Mouse (Mus musculus) heart, postnatal 14 days (tissue): ENCODE results near the gene Carmil2. TPM values are rescaled to one million over a fixed set of nuclear protein-coding genes. Genes with fewer than 3 reads are reported as not detected.

Source experiments
- DNase-seq, 2 experiments: peaks; one replicate each; pipeline ENCODE4 v3.0.0; 2021 to 2022
- intact Hi-C: fragments of 180-260 bp; cut with DNase I; formaldehyde crosslinking; loops from one replicate; pipeline ENCODE4 v1.15.1; 2025
- total RNA-seq, 2 experiments: library from RNA; stranded (reverse); gene quantifications; 2 replicates each; pipeline ENCODE4 v1.2.3; 2021

The Carmil2 gene
- total RNA-seq, 2 experiments from 2014 or later, result 0.69 to 5.7 TPM

DNA sequence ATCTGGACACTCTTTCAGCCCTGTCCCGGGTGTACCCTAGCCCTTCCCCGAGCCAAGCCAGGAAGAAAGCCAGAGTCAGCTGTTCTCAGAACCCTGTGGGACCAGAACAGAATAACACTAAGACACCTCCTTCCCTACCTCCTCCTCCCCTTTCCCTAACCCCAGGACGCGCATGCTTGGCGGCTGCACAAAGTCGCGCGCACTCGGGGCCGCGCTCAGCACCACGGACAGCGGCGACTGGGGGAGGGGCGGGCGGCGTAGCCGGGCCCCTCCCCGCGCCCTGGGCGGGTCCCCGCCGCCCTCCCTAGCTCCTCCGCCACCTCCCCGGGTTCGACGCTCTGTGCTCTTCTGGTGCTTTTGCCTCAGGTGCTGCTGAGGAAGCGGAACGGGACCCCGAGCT lies 7.6 kb downstream of the Carmil2 start:
- intact Hi-C loops, result no loop called here
- peak; percentile 81 to 87 for DNase-seq

DNA sequence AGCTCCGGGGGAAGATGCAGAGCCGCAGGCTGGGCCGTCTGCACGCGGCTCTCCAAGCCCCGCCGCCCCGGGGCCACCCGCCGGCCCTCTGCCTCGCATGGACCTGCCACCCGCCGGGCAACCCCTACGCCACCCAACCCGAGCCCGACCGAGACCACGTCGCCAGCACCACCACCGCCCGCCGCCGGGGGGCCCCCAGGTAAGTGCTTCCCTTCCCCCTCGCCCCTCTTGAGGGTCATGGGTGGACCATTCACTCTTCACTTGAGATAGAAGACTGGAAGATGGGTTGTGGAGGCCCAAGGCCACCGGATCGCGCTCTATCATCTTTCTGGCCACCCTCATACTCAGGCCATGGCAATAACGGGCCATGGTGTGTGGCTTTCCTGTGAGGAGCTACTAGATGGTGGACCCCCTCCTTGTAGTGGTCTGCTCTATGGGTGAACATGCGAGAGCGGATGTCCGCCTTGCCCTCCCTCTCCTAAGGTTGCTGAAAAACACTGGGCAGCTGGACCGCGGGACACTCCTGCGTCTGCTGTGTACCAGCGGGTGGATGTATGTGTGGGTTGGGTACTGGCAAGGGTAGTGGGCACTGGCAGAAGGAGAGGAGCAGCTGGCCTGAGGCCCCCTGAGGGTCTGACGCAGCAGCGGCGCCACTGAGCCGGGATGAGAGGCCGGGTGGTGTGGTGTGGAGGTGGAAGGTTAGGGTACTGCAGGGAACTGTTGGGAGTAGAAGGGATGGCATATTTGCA lies 8.2 kb downstream of the Carmil2 start:
- intact Hi-C loops, result no loop called here

DNA sequence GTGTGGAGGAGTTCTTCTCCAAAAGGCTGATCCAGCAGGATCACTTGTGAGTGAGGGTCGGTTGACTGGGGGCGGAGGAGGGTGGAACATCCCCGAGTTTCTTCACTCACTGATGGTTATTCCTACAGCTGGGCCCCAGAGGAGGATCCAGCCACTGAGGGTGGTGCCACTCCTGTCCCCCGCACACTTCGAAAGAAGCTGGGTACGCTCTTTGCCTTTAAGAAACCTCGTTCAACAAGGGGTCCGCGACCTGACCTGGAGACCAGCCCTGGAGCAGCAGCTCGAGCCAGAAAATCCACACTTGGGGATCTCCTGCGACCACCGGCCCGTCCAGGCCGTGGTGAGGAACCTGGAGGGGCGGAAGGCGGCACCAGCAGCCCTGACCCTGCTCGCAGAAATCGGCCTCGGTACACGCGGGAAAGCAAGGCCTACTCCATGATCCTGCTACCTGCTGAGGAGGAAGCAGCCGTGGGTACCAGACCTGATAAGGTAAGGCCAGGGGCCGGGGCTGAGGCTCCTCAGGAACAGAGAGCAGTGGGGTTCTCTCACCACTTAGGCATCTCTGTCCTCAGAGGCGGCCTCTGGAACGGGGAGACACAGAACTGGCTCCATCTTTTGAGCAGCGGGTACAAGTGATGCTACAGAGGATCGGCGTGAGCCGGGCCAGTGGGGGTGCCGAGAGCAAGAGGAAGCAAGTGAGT lies 9.2 kb downstream of the Carmil2 start:
- no peak for DNase-seq
- intact Hi-C loops, result no loop called here

More for the DNA sequence above, 8.2 kb downstream of the Carmil2 start:
- DNase-seq, result peak in 1 of 2 experiments; percentile 27

DNA sequence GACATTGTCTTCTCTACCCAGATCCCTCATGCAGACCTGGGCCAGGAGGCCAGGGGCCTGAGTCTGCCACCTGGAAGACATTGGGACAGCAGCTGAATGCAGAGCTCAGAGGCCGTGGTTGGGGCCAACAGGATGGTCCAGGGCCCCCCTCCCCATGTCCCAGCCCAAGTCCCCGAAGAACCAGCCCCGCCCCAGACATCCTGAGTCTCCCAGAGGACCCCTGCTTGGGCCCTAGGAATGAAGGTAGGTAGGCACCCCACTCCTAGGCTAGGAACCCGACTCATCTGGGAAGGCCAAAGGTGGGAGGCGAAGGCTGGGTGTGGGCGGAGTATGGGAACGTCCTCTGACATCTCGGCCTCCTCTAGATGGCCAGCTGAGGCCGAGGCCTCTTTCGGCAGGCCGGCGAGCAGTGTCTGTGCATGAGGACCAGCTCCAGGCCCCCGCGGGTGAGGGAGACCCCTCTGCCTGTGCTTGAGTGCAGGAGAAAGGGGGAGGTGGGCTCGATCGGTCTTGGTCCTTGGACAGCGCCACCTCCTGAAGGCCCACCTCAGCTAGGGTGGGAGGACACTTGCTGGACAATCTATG lies 11.2 kb downstream of the Carmil2 start:
- DNase-seq, result no peak

DNA sequence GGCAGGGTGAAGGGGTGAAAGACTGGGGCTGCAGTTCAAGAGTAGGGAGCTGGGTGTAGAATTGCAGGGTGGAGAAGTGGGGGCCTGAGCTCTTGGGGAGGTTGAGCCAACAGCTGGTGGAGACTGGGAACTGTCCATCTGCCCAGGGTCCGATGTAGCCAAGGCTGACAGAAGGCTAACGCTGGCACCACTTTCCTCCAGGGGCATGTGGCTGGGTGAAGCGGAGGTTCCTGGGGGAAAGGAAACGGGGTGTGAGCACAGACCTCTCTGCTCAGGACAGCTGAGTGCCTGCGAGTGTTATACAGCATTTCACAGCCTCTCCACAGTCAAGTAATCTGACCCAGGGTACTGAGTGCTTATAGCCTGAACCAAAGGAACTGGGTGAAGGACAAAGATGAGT lies 12.7 kb downstream of the Carmil2 start:
- intact Hi-C loops, result no loop called here
- no peak for DNase-seq

More for the DNA sequence above, 11.2 kb downstream of the Carmil2 start:
- intact Hi-C loops, result no loop called here

DNA sequence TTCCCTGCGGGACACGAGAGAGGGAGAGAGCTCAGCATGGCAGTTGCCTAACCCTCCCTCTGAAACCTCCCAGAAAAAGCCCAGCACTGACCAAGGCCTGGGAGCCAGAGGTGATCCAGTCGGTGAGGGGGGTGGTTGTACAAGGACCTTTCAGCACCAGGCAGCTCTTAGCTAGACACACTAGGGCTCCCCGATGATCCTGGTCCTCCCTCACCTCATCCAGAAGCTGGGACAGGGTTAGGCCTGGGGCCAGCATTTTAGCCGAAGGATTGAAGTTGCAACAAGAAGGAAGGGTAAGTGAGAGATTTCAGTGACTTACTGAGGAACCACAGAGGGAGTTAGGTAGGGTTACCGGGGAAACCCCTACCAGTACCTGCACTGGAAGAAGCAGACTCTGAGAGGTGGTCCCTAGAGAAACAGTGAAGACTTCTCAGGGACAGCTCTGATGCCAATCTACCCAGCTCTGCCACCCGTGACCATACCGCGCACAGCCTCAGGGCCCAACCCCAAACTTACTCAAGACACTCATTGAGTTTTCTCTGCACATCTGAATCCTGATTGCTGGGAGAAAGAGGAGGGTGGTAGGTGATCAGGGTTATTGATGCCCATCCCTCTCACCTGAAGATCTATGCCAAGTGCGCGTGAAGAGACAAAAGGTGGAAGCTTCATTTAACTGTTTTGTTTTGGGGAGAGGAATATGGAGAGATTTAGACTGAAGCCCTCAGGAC lies 13.6 kb downstream of the Carmil2 start:
- DNase-seq, result no peak
- intact Hi-C loops, result no loop called here

DNA sequence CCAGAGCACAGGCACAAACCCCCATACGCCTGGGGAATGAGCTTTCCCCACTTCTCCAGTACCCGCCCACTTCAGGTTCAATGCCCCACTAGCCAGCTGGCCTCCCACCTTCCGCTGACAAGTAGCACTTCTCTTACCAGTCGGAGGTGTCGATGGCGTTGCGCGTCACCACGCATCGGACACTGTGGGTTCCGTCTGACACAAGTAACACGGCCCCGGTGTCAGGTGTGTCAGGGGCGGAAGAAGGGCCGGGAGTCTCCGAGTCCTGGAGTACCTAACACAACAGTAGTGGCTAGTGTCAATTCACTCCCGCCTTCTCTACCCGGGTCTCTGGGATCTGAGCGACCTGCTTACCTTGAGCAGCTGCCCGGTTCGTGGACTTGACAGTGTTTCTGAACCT lies 14.5 kb downstream of the Carmil2 start:
- intact Hi-C loops, result no loop called here
- peak in 1 of 2 experiments; percentile 51 for DNase-seq

DNA sequence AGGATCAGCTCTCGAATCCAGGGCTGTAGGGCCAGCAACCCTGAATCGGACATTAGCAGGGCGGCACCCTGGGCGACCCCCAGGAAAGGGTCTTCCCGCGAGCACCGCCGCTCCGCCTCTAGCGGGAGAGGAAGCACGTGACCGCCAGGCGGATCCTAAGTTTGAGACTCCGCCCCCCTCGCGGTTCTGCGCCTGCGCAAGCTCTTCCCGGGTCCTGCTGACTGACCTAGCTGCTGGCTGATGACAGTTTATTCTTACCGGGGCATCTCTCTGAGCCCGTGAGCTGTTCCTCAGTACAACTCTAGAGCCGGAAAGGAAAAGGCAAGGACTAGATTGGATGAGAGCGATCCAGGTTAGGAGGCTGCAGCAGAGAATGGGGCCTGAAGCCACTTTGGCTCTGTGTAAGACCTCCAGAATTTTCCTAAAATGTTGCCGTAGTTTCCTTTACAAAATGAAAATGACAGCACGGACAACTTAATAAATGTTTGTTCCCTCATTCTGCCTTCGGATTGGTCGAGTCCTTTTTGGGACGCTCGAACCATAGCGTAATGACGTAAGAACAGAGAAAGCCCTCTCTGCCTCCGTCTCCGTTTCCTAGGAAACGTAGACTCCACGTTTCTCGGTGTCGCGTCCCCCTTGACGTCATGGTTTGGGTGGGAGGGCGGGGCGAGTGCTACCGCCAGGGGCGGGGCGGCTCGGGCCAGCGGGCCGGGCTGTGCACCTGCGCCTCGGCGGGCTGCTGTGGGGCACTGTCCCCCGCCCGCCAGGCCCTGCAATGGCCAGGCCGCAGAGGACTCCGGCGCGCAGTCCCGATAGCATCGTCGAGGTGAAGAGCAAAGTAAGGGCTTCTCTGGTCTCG lies 15.1 kb downstream of the Carmil2 start, which contains the start of the genes Acd and Pard6a:
TSS of gene Acd (minus strand) at position 137 of the 859 bp plus-strand sequence.
TSS of gene Pard6a (plus strand) at position 183 of the 859 bp plus-strand sequence.
- DNase-seq, result peak; percentile 98
- intact Hi-C loops, result no loop called here

DNA sequence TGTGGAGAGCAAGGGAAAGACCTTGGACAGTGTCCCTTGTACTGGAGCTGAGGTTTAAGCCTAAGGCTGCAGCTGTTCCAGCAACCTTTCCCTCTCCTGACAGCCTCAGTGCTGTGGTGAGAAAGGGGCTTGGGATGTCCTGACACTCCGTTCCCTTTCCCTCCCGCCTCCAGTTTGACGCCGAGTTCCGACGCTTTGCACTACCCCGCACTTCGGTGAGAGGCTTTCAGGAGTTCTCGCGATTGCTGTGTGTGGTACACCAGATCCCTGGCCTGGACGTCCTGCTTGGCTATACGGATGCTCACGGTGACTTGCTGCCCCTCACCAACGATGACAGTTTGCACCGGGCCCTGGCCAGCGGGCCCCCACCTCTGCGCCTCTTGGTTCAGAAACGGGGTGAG lies 15.9 kb downstream of the Carmil2 start:
- intact Hi-C loops, result no loop called here
- no peak for DNase-seq

DNA sequence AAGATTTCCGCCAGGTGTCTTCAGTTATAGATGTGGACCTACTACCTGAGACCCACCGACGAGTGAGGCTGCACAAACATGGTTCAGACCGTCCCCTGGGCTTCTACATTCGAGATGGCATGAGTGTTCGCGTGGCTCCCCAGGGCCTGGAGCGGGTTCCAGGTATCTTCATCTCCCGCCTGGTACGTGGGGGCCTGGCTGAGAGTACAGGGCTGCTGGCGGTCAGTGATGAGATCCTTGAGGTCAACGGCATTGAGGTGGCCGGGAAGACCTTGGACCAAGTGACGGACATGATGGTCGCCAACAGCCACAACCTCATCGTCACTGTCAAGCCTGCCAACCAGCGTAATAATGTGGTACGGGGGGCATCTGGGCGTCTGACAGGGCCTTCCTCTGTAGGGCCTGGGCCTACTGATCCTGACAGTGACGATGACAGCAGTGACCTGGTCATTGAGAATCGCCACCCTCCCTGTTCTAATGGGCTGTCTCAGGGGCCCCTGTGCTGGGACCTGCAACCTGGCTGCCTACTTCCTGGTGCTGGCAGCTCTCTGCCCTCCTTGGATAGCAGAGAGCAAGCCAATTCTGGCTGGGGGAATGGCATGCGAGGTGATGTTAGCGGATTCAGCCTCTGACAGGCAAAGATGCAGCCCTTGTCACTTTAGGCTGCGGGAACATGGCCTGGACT lies 16.8 kb downstream of the Carmil2 start:
- intact Hi-C loops, result no loop called here
- DNase-seq, result no peak

DNA sequence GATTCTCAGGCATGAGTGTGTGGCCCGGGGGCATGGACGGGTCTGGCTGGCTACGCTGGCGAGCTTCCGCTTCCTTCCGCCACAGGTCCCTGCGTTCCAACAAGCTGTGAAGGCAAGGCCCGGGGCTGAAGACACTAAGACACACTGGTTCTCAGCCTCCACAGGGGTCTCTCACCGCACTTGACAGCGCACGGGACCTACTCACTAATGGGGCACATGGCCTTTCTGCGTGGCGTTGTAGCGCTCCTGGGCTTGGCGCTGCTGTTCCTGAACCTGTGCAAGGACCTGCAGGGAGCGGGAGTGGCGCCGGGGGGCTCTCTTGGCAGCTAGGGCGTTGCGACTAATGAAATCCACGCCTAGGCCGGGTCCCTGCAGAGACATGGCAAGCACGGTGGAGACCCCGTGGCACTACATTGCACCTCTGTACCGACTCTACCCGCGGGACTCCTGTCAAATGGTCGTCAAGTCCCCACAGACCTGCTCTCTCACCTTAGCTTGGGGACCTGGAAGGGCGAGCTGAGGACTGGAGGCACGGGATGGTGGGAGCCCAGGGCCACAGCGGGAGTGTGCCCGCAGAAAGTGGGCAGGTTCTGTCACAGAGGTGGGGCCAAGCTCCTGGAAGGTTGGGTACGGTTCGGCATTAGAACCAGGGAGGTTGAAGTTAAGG lies 18.2 kb downstream of the Carmil2 start:
- DNase-seq, result no peak
- intact Hi-C loops, result no loop called here

DNA sequence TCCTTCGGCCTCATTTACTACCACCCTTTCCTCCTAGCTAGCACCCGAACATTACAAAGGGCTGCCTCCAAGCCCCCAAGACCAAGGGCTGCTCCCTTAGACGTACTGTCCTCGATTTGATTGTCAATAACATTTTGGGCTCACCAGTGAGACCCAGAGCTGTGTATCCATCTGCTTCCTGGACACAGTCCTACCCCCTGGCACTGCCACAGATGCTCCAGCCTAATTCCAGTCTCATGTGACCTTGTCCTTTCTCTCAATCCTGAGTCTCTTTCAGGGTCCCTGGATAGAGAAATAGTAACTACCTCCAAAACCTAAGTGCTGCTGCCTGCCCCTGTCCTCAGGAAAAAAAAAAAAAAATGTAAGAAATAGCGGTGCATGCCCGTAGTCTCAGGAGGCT lies 18.9 kb downstream of the Carmil2 start:
- no peak for DNase-seq
- intact Hi-C loops, result loop anchor here (5.0 kb wide), 1 partner anchor 307 kb away; the partner anchor contains the start of gene Ddx28

DNA sequence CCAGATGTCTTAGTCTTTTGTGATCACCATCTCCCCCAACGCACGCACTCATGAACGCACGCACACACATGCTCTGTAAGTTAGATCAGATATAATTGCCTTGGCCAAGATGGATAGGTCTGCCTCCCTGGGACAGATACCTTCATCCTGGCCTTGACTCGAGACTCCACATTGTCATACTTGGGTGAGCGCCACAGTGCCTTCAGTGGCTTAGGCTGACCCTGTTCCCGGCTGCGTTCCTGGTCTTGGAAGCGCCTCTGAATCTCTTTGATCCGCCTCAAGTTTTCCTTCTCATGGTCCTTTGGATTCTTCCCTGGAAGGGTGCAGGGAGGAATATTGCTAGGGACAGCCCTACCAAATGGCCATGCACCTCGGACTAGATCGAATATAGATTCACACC lies 20.4 kb downstream of the Carmil2 start:
- intact Hi-C loops, result loop anchor here (5.0 kb wide), 1 partner anchor 306 kb away; the partner anchor contains the start of gene Ddx28
- no peak for DNase-seq

DNA sequence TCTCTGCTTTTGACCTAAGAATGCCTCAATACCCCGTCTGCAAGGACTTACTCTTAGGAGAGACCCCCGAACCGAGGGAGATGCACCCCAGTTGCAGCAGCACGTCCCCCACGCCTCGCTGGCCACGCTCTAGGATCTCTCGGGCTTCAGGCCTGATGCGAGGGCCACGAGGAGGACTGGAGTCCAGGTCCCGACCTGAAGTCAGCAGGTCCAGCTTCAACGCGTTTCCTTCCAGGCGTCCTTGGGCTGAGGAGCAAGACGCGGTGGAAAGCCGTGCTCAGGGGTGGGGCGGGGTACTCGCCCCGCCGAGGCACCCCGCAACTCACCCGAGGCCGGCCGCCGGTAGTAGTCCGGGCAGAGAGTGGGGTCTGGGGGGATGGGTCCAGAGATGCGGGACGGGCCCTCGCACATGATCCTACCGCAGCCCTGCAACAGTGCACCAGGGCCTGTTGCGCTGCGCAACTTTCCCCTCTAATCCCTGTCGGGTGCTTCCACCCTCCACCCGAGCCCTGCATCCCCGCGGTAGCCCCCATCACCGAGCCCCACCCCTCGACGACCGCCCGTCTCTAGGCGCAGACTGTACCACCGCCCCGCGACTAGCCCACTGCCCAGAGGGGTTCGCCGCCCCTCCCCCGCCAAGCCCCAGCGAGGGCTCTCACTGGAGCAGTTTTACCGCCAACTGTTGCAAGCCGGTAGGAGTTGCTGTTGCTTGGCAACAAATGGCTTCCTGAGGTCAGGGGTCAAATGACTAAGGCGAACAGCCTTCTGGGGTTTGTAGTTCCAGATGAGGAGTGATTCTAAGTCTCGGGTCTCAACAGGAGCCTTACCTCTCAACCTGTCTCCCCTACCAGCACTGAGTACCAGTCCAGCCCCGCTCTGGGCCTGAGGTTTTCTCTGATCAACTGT lies 21.7 kb downstream of the Carmil2 start, which contains the start of the genes 4933405L10Rik and Enkd1:
TSS of gene 4933405L10Rik (plus strand) at position 158 of the 906 bp plus-strand sequence.
TSS of gene Enkd1 (minus strand) at position 713 of the 906 bp plus-strand sequence.
- peak; percentile 75 to 87 for DNase-seq
- intact Hi-C loops, result loop anchor here (5.0 kb wide), 1 partner anchor 305 kb away; the partner anchor contains the start of gene Ddx28

DNA sequence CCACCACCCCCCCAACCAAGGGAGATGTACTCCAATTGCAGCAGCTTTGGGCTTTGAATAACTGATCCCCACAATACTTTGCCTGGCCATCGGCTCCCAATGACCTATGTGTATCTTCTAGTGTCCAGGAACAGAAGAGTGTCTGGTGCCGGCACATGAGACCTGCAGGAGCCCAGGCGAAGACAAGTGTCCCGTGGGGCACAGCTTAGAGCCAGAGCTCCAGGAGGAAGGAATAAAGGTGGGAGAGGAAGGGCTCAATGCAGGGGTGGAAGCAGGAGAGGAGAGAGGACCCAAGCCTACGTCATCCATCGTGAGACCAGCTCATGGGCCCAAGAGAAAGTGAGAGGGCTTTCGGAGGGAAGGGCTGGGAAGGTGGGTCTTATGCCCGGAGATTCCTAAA lies 22.6 kb downstream of the Carmil2 start:
- no peak for DNase-seq
- intact Hi-C loops, result loop anchor here (5.0 kb wide), 1 partner anchor 304 kb away; the partner anchor contains the start of gene Ddx28

DNA sequence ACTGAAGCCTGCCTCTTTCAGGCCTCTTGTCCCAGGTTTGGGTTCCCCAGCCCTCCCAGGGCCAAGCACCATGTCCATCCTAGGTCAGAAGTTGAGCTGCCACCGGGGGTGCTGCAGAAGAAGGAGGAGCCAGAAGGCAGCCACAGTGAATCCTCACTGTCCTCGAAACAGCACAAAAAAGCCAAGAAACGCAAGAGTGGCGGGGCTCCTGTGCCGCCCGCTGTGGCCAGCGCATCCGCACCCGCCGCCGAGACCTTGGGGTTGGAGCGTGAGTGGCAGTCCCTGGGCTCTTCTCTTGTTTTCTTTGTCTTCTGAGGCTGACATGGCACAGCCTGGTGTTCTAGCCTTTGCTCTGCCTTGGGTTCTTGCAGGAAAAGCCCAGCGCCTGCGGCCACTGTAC lies 23.2 kb downstream of the Carmil2 start:
- intact Hi-C loops, result loop anchor here (5.0 kb wide), 1 partner anchor 303 kb away; the partner anchor contains the start of gene Ddx28
- DNase-seq, result no peak

DNA sequence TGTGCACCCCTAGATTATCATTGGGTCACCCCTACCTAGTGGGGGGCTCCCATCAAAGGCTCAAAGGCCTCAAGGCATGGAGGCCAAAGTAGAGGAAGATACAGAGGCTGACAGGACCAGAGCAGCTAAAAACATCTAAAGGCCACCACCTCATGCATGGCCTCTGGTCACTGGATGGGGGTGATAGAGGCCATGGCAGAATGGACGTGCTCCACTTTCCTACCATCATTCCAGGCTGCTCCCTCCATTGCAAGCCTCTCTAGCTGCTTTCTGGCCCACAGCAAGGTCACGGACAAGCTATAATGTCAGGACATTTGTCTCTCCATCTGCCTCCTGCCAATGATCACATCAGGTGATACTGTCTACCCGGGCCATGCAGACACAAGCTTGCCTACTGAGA lies 26.2 kb downstream of the Carmil2 start:
- intact Hi-C loops, result loop anchor here (5.0 kb wide), 2 partner anchors 45 to 310 kb away; partner anchors contain the start of gene Gfod2
- no peak for DNase-seq
